Mouse (Mus musculus) lung, embryonic 14.5 days (tissue): Measurements from ENCODE around the gene Pcsk6. TPM values are rescaled to one million over a fixed set of nuclear protein-coding genes. Genes with fewer than 3 reads are reported as not detected.

Experiments used
- ATAC-seq: fragments of 200-750 bp; cut with Nextera tagmentation; 2 replicates; pipeline ENCODE4 v1.8.0; 2017; ENCODE audit warnings: mild to moderate bottlenecking, moderate TSS enrichment, moderate library complexity; ENCODE audit not compliant: insufficient read depth
- DNase-seq: peaks from one replicate; pipeline ENCODE4 v3.0.0-alpha.2; 2015
- H3K27ac ChIP-seq: fragments of 300-500 bp; sonication (generic); 2 replicates; pipeline ENCODE4 v1.5.1; 2014; ENCODE audit warnings: low read depth, mild to moderate bottlenecking, moderate library complexity
- H3K27me3 ChIP-seq: fragments of 300-500 bp; sonication (generic); 2 replicates; pipeline ENCODE4 v1.6.1; 2014; ENCODE audit warnings: low read length, control low read depth; ENCODE audit not compliant: insufficient read depth
- H3K36me3 ChIP-seq: fragments of 300-500 bp; sonication (generic); 2 replicates; pipeline ENCODE4 v1.6.1; 2014; ENCODE audit warnings: control low read depth; ENCODE audit not compliant: insufficient read depth
- H3K4me1 ChIP-seq: fragments of 300-500 bp; sonication (generic); 2 replicates; pipeline ENCODE4 v1.6.1; 2014; ENCODE audit warnings: antibody characterized with exemption, control low read depth; ENCODE audit not compliant: insufficient read depth
- H3K4me2 ChIP-seq: fragments of 300-500 bp; sonication (generic); 2 replicates; pipeline ENCODE4 v1.6.1; 2014; ENCODE audit warnings: mild to moderate bottlenecking
- H3K4me3 ChIP-seq: fragments of 300-500 bp; sonication (generic); 2 replicates; pipeline ENCODE4 v1.5.1; 2014; ENCODE audit warnings: low read depth, low read length
- H3K9ac ChIP-seq: fragments of 300-500 bp; sonication (generic); 2 replicates; pipeline ENCODE4 v1.6.1; 2014
- H3K9me3 ChIP-seq: fragments of 300-500 bp; sonication (generic); 2 replicates; pipeline ENCODE4 v1.6.1; 2016; ENCODE audit warnings: low read depth, low read length, control low read depth
- CTCF ChIP-seq: IDR thresholded peaks from 2 replicates; pipeline ENCODE4 v1.5.1; 2016; ENCODE audit warnings: antibody characterized with exemption, low read depth
- WGBS: fragments of 180-500 bp; shearing (Covaris S2); extraction: QIAGEN DNeasy Blood & Tissue Kit; methylation state at CpG from one replicate; pipeline ENCODE4 v1.1.7; 2014; 5-methylcytosine and 5-hydroxymethylcytosine counted together
- polyA plus RNA-seq: library from polyadenylated mRNA; unstranded; fragments of >200 nt; fragmentation: Nextera tagmentation; extraction: Ambion mirVana; gene quantifications from 2 replicates; pipeline ENCODE4 v1.2.1, GENCODE M21; 2014

Pcsk6 gene
- polyA plus RNA-seq, 1 experiment from 2014 or later = 9.2 TPM

DNA sequence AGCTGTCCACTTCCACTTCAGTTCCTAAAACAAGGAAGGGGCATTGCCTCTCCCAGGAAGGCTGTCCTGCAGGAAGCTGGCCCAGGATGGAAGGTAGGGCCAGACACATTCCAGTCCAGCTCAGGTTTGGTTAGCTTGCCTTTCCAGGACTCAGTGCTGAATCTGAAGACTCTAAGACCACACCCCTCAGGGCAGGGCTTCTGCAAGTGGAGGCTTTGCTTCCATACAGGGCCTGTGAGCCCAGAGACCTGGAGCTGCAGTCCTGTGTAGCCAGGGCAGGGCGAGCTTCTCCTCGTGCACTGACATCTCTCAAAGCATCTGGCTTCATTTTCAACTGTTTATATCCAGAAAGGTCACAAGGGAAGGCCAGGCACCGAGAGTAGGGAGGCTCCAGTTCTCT is 131.9 kb downstream of the Pcsk6 start:
- peak; percentile 24 for DNase-seq
- Histone ChIP-seq H3K9ac (no peak overlapping the region), H3K4me3 (no peak overlapping the region), H3K4me1 (no peaks in the 10 kb centered on the region), H3K36me3 (no peaks in the 10 kb centered on the region), H3K27ac (no peak overlapping the region), H3K27me3 (no peaks in the 10 kb centered on the region), H3K4me2 (no peak overlapping the region), H3K9me3 (no peaks in the 10 kb centered on the region; the same call in 1 of the 2 replicates)
- WGBS = 34% methylated on average over 3 of the region's 3 CpGs
- ATAC-seq = peak; percentile 47; the same call in 1 of the 2 replicates
- no peak for TF ChIP-seq CTCF

- Histone ChIP-seq H3K4me3 (no peak overlapping the region), H3K36me3 (no peaks in the 10 kb centered on the region), H3K4me1 (no peaks in the 10 kb centered on the region), H3K27me3 (no peaks in the 10 kb centered on the region), H3K9ac (no peak overlapping the region), H3K27ac (peak overlapping the region; percentile 16; the same call in 1 of the 2 replicates), H3K9me3 (peaks cover 4% of the 10 kb centered on the region; the same call in 1 of the 2 replicates), H3K4me2 (no peak overlapping the region)
- DNase-seq = no peak
- no peak for TF ChIP-seq CTCF
- ATAC-seq = no peak
- WGBS = 80% methylated on average over 16 of the region's 16 CpGs
Measured at GRCm38 (mm10) chr7:66001035-66001754, 139.7 kb downstream of the Pcsk6 start.

DNA sequence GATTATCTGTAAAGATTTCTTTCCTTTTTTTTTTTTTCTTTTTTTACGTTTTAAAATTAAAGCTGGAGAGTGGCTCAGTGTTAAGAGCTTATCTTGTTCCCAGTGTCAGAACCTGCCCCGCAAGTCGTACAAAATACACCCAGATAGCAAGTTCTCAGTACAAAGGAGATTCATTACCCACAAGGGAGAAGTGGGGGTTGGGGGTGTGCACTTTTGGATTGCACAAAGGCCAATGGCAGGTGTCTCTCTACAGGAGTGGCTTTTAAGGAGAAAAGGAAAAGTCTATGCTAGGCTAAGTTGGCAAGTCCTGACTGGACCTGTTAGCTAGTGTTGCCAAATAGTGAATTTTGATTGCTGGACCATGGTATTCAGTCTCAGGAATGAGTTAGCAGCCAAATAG is 140.3 kb downstream of the Pcsk6 start:
- H3K27ac ChIP-seq = no peak overlapping the region
- ATAC-seq = no peak
- no peak for TF ChIP-seq CTCF

DNA sequence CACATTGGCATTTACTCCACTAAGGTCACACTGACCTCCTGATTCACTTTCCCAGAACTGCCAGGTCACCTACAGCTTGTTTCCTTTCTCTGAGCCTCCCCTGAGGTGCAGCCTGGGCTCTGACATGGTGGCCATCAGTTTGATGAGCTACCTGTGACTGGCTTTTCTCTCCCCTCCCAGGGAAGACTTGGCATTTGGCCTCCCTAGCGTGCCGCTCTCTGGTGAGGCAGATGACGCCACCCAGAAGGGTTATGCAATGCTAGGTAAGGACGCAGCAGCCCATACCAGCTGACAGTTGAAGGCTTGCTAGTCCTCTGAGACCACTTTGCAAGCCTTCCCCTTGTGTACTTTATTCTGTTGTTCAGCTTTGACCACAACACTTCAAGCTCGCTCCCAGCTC is 141.9 kb downstream of the Pcsk6 start:
- no peak overlapping the region for H3K4me3 ChIP-seq
- no peaks in the 10 kb centered on the region for H3K4me1 ChIP-seq
- ATAC-seq = no peak
- no peak overlapping the region for H3K9ac ChIP-seq
- no peak overlapping the region for H3K27ac ChIP-seq
- H3K36me3 ChIP-seq = no peaks in the 10 kb centered on the region
- no peak for DNase-seq
- 80% methylated on average over 5 of the region's 5 CpGs for WGBS
- no peak for TF ChIP-seq CTCF
- H3K9me3 ChIP-seq = 0 out of 2 replicates have a peak, but pooled peaks cover 4% of the 10 kb centered on the region
- no peaks in the 10 kb centered on the region for H3K27me3 ChIP-seq
- H3K4me2 ChIP-seq = no peak overlapping the region

More for the DNA sequence above, 140.3 kb downstream of the Pcsk6 start:
- H3K4me3 ChIP-seq = no peak overlapping the region
- H3K4me2 ChIP-seq = no peak overlapping the region
- H3K27me3 ChIP-seq = no peaks in the 10 kb centered on the region
- DNase-seq = peak; percentile 7
- 48% methylated on average over 3 of the region's 3 CpGs for WGBS
- H3K36me3 ChIP-seq = no peaks in the 10 kb centered on the region
- no peak overlapping the region for H3K9ac ChIP-seq
- no peaks in the 10 kb centered on the region for H3K4me1 ChIP-seq
- peaks cover 4% of the 10 kb centered on the region; the same call in 1 of the 2 replicates for H3K9me3 ChIP-seq

DNA sequence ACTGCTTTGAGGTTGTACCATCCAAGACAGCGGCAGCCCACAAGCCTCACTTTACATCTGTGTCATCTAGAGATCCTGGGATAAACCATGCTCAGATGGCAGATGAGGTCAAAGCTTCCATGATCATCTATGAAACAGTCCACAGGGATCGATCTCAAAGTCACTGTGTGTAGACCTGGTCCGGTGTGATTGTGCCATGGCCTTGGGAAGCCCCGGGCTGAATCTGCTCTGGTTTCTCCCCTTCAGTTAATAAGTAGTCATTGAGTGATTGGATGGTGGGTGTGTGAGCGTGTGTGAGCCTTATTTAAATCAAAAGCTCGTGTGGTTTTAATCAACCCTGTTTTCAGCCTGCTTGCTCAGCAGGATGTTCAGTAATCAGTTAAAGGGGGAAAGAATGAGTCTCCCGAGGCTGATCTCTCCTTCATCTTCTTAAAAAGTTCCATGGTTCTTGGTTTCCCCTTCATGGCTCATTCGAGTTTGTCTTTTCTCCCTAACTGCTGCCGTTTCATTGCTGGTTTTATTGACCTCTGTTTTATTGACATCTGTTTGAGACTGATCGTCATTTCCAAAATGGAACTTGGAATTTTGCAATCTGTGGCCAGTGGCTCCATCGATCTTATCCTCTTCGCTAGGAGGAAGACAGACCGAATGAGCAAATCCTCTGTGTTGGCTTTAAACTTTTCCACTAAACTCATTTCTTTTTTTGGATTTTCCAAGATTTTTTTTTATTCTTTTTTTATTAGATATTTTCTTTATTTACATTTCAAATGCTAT is 142.5 kb downstream of the Pcsk6 start:
- Histone ChIP-seq H3K4me3 (no peak overlapping the region), H3K27ac (no peak overlapping the region), H3K4me2 (no peak overlapping the region), H3K36me3 (no peaks in the 10 kb centered on the region), H3K4me1 (no peaks in the 10 kb centered on the region), H3K9me3 (0 out of 2 replicates have a peak, but pooled peaks cover 4% of the 10 kb centered on the region), H3K27me3 (no peaks in the 10 kb centered on the region), H3K9ac (no peak overlapping the region)
- no peak for ATAC-seq
- DNase-seq = no peak
- 77% methylated on average over 13 of the region's 13 CpGs for WGBS
- TF ChIP-seq CTCF = no peak

- ATAC-seq (no peak), DNase-seq (no peak)
- H3K27ac ChIP-seq = no peak overlapping the region
- H3K4me2 ChIP-seq = no peak overlapping the region
- no peaks in the 10 kb centered on the region for H3K4me1 ChIP-seq
- H3K36me3 ChIP-seq = no peaks in the 10 kb centered on the region
- H3K27me3 ChIP-seq = no peaks in the 10 kb centered on the region
- no peak for TF ChIP-seq CTCF
- no peaks in the 10 kb centered on the region for H3K9me3 ChIP-seq
- WGBS = 72% methylated on average over 10 of the region's 10 CpGs
- no peak overlapping the region for H3K4me3 ChIP-seq
- H3K9ac ChIP-seq = no peak overlapping the region
Measured at GRCm38 (mm10) chr7:66005066-66005465, 143.5 kb downstream of the Pcsk6 start.
